Comparison of ENCODE assay signal across 10 mouse cellular contexts in genomic region chr14:27145171-27146045, GRCm38 (mm10). TPM values are rescaled to one million over a fixed set of nuclear protein-coding genes. Genes with fewer than 3 reads are reported as not detected.
DNase-seq lines count a peak whose midpoint lies in the region; ATAC-seq and TF ChIP-seq lines count a peak whose summit lies in the region.
"Had no signal": no experiment of that assay in that cellular context is flagged by ENCODE, and none has a peak within 500 bp of the region (broad histone marks: within the 10 kb centered on the region; RNA-seq: fewer than 3 reads in every experiment).

No protein-coding gene starts in this region.

- H3K9me3 ChIP-seq in kidney, embryonic 14.5 days (ENCODE audit: control insufficient read depth, low read length), result no peaks in the 10 kb centered on the region
- no peaks in the 10 kb centered on the region for H3K9me3 ChIP-seq in heart, postnatal 0 days (replicated peaks; ENCODE audit: control insufficient read depth, low read length)
- H3K9me3 ChIP-seq: liver, embryonic 13.5 days had no signal

- peak; percentile 67 for ATAC-seq in kidney, embryonic 14.5 days (ENCODE audit: low FRiP score, low TSS enrichment)
- ATAC-seq in heart, postnatal 0 days (ENCODE audit: insufficient read depth, low read depth), result peak; percentile 24; the same call in 1 of the 2 replicates

- no peaks in the 10 kb centered on the region for H3K36me3 ChIP-seq in kidney, embryonic 14.5 days (ENCODE audit: control insufficient read depth, insufficient read depth, low read length)
- no peaks in the 10 kb centered on the region for H3K36me3 ChIP-seq in kidney, adult 2 months (ENCODE audit: control insufficient read depth, insufficient read depth, low read length)
- no peaks in the 10 kb centered on the region for H3K36me3 ChIP-seq in heart, postnatal 0 days (replicated peaks; ENCODE audit: control insufficient read depth, insufficient read depth, low read length)
- H3K36me3 ChIP-seq: liver, embryonic 13.5 days had no signal

- 38% methylated on average over 8 of the region's 8 CpGs for WGBS in kidney, embryonic 14.5 days
- WGBS in kidney, adult 2 months, result 70% methylated on average over 8 of the region's 8 CpGs
- 44% methylated on average over 8 of the region's 8 CpGs for WGBS in heart, postnatal 0 days
- 55% methylated on average over 8 of the region's 8 CpGs for WGBS in cerebellum, adult 2 months

- no peak for TF ChIP-seq CTCF in kidney, adult 2 months (conservative IDR thresholded peaks at IDR 0.05; ENCODE audit: insufficient read depth, insufficient read length, low read depth, low read length)
- no peak for TF ChIP-seq CTCF in brain, embryonic 14.5 days (IDR thresholded peaks at IDR 0.05; ENCODE audit: borderline replicate concordance, extremely low read depth, insufficient read depth, insufficient read length)
- no peak for TF ChIP-seq CTCF in heart, postnatal 0 days (IDR thresholded peaks at IDR 0.05; ENCODE audit: low read depth)
- TF ChIP-seq CTCF in cerebellum, adult 2 months (IDR thresholded peaks at IDR 0.05; ENCODE audit: borderline replicate concordance, insufficient read depth, low read depth, low read length), result no peak

- TF ChIP-seq POLR2A in kidney, adult 2 months (IDR thresholded peaks at IDR 0.05; ENCODE audit: low read depth, low read length), result no peak
- no peak for TF ChIP-seq POLR2A in brain, embryonic 14.5 days (IDR thresholded peaks at IDR 0.05; ENCODE audit: borderline replicate concordance, extremely low read depth, insufficient read depth, insufficient read length, poor library complexity, severe bottlenecking)
- no peak for TF ChIP-seq POLR2A in cerebellum, adult 2 months (IDR thresholded peaks at IDR 0.05; ENCODE audit: borderline replicate concordance, insufficient read depth, low read length)

- no peaks in the 10 kb centered on the region for H3K27me3 ChIP-seq in kidney, embryonic 14.5 days (ENCODE audit: control insufficient read depth, insufficient read depth, low read length)
- H3K27me3 ChIP-seq in kidney, adult 2 months (replicated peaks; ENCODE audit: control insufficient read depth, insufficient read depth, low read length), result no peaks in the 10 kb centered on the region
- no peaks in the 10 kb centered on the region for H3K27me3 ChIP-seq in heart, postnatal 0 days (ENCODE audit: control insufficient read depth, insufficient read depth, low read length)
- H3K27me3 ChIP-seq in cerebellum, adult 2 months (ENCODE audit: control insufficient read depth, insufficient read depth, low read length), result no peaks in the 10 kb centered on the region
- H3K27me3 ChIP-seq: liver, embryonic 13.5 days had no signal

- H3K27ac ChIP-seq in kidney, embryonic 14.5 days (ENCODE audit: low read depth, low read length), result peak overlapping the region; percentile 55; the same call in 1 of the 2 replicates
- H3K27ac ChIP-seq in kidney, adult 2 months (ENCODE audit: insufficient read depth, low read depth, low read length), result no peak overlapping the region
- H3K27ac ChIP-seq in heart, postnatal 0 days (ENCODE audit: low read depth), result peak overlapping the region; percentile 65
- no peak overlapping the region for H3K27ac ChIP-seq in cerebellum, adult 2 months (ENCODE audit: insufficient read depth, low read length)
- H3K27ac ChIP-seq: liver, embryonic 13.5 days had no signal

- H3K4me2 ChIP-seq in kidney, embryonic 14.5 days (replicated peaks; ENCODE audit: low read depth, low read length), result no peak overlapping the region
- H3K4me2 ChIP-seq in heart, postnatal 0 days (ENCODE audit: low read depth, low read length), result no peak overlapping the region
- H3K4me2 ChIP-seq: liver, embryonic 13.5 days had no signal

- peaks cover 10% of the 10 kb centered on the region; the same call in 1 of the 2 replicates for H3K4me1 ChIP-seq in kidney, embryonic 14.5 days (ENCODE audit: control insufficient read depth, insufficient read depth, low read length)
- H3K4me1 ChIP-seq in kidney, adult 2 months (ENCODE audit: control insufficient read depth, insufficient read depth, low read length), result no peaks in the 10 kb centered on the region
- peaks cover 37% of the 10 kb centered on the region for H3K4me1 ChIP-seq in heart, postnatal 0 days (ENCODE audit: control insufficient read depth, insufficient read depth)
- no peaks in the 10 kb centered on the region for H3K4me1 ChIP-seq in cerebellum, adult 2 months (ENCODE audit: control insufficient read depth, insufficient read depth, low read length)
- H3K4me1 ChIP-seq: liver, embryonic 13.5 days had no signal

- no peak overlapping the region for H3K9ac ChIP-seq in kidney, embryonic 14.5 days (ENCODE audit: low read depth, low read length)
- peak overlapping the region; percentile 6; the same call in 1 of the 2 replicates for H3K9ac ChIP-seq in heart, postnatal 0 days (replicated peaks; ENCODE audit: low read depth, low read length)
- H3K9ac ChIP-seq: liver, embryonic 13.5 days had no signal

- H3K4me3 ChIP-seq in kidney, embryonic 14.5 days (ENCODE audit: low read length), result no peak overlapping the region
- no peak overlapping the region for H3K4me3 ChIP-seq in kidney, adult 2 months (ENCODE audit: insufficient read depth, low read depth, low read length)
- H3K4me3 ChIP-seq in heart, postnatal 0 days (ENCODE audit: low read depth, low read length), result no peak overlapping the region
- no peak overlapping the region for H3K4me3 ChIP-seq in cerebellum, adult 2 months (replicated peaks; ENCODE audit: insufficient read depth, low read depth, low read length)
- H3K4me3 ChIP-seq: liver, embryonic 13.5 days had no signal

- DNase-seq in kidney, adult 2 months, result no peak
- peak; percentile 20 for DNase-seq in brain, embryonic 14.5 days (ENCODE audit: low read depth)
- DNase-seq in heart, postnatal 0 days (ENCODE audit: low spot score), result peak; percentile 26
- DNase-seq in neural tube, embryonic 10.5 days (ENCODE audit: extremely low spot score, low spot score), result peak; percentile 18
- DNase-seq in cerebellum, adult 2 months, result no peak
- DNase-seq in left cerebral cortex, postnatal 14 days (ENCODE audit: low spot score in 2 of 2), result no peak
- DNase-seq in kidney, adult 18-20 months, result no peak
- DNase-seq: cerebellum, postnatal 25 days; liver, embryonic 13.5 days had no signal

- intact Hi-C loops in left cerebral cortex, postnatal 14 days (cut with DNase I), result no loop called here

- TF ChIP-seq EP300 in heart, postnatal 0 days (IDR thresholded peaks at IDR 0.05; ENCODE audit: low read depth), result no peak

RNA-seq across cellular contexts. Expression of gene Arhgef3, which starts 30.7 kb away (rescaled TPM):
- polyA plus RNA-seq in kidney, embryonic 14.5 days (2014; fragmentation: Nextera tagmentation; extraction: Ambion mirVana), result 7.7 and 15.0 TPM in 2 replicates
- polyA plus RNA-seq in kidney, adult 2 months (2012; rRNA removed), result 15.2 and 17.3 TPM in 2 replicates
- 2.5 and 4.9 TPM in 2 replicates for polyA plus RNA-seq in brain, embryonic 14.5 days (2012; rRNA removed)
- 21.4 and 24.1 TPM in 2 replicates for total RNA-seq in heart, postnatal 0 days (2014; rRNA removed; ENCODE audit: low replicate concordance)
- polyA plus RNA-seq in heart, postnatal 0 days (2015; fragmentation: Nextera tagmentation; extraction: Ambion mirVana), result 15.2 and 17.9 TPM in 2 replicates
- polyA plus RNA-seq in cerebellum, adult 2 months (2012; rRNA removed), result 54.5 and 54.8 TPM in 2 replicates
- 10 to 100 TPM; 50.4 to 50.5 TPM for total RNA-seq in left cerebral cortex, postnatal 14 days (2021)

Comparison
In these comparisons a context has a peak if more than half of its experiments do, and no peak if none do; other contexts are left out.
1. H3K27ac ChIP-seq: peak in kidney, embryonic 14.5 days (single experiment) and heart, postnatal 0 days (single experiment); none in kidney, adult 2 months (single experiment) and cerebellum, adult 2 months (single experiment).
2. DNase-seq: peak in brain, embryonic 14.5 days (single experiment), heart, postnatal 0 days (single experiment) and neural tube, embryonic 10.5 days (single experiment); none in kidney, adult 2 months (single experiment), cerebellum, adult 2 months (0 of 2), left cerebral cortex, postnatal 14 days (0 of 2) and kidney, adult 18-20 months (single experiment).